Mouse (Mus musculus): ENCODE results near the gene Zfp592.
A peak's percentile ranks its signal among the peaks of the same experiment; 100 is the strongest.

Gene Zfp592

DNA sequence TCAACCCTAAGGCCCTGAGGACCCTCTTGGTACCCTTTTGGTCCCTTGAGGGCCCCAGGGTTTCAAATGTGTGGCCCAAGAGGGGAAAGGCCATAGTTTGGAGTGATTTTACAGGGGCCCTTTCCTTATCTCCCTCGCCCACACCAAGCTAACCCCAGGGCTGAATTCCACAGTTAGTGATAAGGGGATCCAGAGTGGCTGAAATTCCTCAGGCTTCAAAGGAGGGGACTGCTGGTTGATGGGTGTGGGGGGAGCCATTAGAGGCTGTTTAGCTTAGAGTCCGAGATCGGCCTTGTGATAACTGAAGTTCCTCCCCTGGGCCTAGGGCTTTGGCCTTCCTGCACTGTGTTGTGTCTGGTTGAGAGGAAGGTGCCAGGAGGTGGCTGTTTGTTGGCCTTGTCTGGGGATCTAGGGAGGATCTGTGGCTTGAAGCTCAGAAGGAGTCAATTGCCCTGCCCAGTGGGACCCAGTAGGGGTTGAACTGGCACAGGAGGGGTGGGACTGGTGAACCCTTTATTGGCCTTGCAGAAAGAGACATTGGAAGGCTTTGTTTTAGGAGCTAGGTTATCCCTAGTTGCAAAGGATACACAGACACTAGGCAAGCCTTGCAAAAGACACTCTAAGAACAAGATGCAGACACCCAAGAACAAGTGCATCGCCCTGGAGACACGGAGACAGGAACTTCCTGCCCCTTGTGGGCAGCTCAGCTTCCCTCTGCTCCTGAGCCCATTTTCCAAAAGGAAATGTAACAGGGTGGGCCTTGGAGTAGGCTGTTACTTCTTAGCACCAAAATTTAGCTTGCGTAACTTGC is 64.6 kb downstream of the Zfp592 start:
- peak; percentile 45 for DNase-seq (ENCODE audit: low spot score)

DNA sequence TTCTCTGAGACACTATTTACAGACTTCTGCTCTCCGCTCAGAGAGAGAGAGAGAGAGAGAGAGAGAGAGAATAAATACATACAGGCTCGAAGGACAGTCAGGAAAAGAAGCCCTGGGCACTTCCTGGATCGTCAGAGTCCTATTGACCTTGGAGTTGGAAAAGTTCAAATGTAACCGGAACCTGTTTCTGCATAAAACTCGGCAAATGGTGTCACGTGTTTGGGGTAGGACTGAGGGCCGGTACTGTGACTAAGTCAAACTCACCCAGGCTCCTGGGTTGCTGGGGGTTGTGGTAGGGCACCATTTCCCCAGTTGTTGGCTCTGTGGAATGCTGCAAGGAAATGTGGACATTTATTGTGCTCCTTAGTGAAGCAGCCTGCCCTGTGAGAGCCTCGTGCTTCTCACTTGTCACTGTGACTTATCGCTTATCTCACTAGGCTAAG is 65.3 kb downstream of the Zfp592 start:
- DNase-seq (ENCODE audit: low spot score) = no peak

- DNase-seq (ENCODE audit: low spot score) = no peak
Measured at GRCm38 (mm10) chr7:81059388-81059787, 65.9 kb downstream of the Zfp592 start.

DNA sequence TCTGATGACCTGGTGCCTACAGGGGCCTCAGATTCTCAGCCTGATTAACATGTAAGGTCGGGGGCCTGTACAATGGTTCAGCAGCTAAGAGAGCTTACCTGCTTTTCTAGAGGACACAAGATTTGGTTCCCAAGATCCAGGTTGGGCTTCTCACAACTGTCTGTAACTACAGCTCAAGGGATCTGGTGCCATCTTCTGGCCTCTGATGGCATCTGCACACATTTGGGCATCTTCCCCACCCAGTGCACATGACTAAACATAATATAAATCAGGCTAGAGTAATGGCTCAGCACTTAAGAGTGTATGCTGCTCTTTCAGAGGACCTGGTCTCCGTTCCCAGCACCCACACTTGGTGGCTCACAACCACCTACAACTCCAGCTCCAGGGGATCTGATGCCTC is 67.4 kb downstream of the Zfp592 start:
- DNase-seq (ENCODE audit: low spot score) = peak; percentile 60

GRCm38 (mm10) chr7:81061936-81062335 is 68.5 kb downstream of the Zfp592 start:
- DNase-seq (ENCODE audit: low spot score) = no peak

DNA sequence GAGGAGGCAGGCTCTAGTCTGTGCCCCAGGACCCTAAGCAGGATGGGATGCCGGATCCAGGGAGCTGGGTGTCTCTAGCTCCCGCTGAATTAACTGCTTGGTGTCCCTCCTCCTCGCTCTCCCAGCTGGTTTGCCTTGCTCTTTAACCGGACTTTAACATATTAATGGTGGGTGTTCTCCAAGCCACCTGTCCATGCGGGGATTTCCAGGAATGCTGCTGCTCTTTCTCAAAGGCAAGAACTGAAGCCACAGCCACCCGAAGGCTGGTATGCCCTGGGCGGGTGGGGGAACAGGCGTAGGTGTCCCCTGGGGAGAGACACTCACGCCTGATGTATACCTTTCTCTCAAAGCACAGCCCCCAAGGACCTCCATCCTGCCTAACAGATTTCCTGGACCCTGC is 69.9 kb downstream of the Zfp592 start:
- DNase-seq (ENCODE audit: low spot score) = no peak

DNA sequence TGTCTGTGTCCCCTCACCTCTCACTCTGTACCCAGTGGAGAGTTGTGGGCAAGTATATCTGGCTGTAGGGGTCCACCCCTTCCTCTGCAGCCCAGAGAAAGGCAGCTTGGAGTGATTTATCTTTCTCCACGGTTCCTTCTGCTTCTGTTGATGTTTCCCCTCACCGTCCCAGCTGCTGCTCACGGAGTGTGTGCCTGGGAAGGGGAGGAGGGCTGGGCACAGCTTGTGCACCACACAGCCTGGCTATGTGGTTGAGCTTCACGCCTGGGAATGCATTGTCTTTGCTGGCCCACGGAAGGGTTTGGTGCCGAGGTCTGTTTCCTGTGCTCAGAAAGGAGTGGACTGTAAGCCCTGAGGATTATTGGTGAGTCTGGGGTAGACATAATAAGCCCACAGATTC is 73.2 kb downstream of the Zfp592 start:
- peak; percentile 38 for DNase-seq (ENCODE audit: low spot score)

DNA sequence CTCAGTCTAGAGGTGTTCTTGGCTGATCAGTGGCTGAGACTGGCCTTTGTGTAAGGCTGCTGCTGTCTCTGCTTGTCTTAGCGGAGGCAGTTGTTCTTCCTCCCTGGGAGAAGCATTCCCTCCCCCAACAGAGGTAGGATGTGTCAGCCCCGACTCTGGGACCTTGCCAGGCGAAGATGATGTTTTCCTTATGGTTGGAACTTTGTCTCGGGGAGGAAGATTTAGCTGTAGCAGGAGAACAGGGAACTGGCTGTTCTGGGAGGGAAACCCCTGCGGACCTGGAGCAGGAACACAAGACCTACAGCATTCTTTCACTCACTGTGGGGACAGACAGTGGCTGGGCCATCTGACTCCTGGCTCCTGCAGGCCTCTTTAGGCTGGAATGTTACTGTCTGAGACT is 79.0 kb downstream of the Zfp592 start:
- no peak for DNase-seq (ENCODE audit: low spot score)

DNA sequence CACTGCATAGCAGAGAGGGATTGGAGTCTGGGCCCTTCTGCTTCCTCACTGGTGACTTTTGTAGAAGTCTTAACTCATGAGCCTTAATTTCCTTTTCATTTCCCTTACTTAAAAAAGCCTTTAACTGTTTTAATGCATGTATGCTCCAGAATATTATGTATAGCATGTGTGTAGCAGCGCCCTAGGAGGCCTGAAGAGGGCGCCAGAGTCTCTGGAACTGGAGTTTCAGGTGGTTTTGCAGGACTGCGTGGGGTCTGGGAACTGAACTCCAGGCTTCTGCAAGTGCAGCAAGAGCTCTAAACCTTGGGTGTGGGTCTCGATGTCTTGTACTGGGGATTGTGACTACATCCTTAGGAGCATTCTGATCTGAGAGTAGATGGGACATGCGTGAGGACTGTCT is 79.8 kb downstream of the Zfp592 start:
- DNase-seq (ENCODE audit: low spot score) = no peak

DNA sequence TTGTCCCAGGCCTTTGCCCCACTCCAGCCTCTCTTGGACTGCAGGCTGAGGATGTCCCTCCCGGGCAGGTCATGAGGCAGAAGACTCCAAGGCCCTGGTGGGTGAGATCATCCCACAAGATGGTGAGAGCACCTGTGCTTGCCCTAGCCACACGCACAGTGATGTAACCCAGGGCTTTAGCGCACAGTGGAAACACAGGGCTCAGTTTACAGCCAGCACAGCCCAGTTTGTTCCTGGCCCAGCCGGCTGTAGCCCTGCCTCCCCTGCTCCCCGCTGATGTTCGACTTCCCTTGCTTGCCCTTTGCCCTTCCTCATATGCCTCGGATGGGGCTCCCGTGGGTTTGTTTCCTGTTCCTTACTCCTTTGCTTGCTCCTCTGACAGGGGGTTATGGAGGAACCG is 81.1 kb downstream of the Zfp592 start:
- DNase-seq (ENCODE audit: low spot score) = peak; percentile 60

DNA sequence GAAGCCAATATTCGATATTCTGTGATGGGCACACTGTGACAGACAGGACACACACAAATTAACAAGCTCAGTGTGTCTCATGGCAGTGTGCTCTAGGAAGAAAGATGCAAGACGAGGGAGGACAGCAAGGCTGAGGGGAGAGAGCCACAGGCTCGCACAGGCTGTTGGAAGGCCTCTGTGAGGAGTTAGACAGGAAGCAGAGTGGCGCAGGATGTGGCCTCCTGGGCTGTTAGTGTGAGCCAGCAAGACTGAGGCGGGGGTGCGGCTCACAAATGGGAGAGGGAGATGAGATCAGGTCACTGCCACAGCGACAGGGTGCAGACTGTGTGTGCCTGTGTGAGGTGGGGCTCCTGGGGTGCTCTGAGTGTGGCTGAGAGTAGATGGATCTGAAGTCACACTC is 81.8 kb downstream of the Zfp592 start:
- no peak for DNase-seq (ENCODE audit: low spot score)

GRCm38 (mm10) chr7:81075732-81076131 is 82.3 kb downstream of the Zfp592 start:
- DNase-seq (ENCODE audit: low spot score) = no peak

DNA sequence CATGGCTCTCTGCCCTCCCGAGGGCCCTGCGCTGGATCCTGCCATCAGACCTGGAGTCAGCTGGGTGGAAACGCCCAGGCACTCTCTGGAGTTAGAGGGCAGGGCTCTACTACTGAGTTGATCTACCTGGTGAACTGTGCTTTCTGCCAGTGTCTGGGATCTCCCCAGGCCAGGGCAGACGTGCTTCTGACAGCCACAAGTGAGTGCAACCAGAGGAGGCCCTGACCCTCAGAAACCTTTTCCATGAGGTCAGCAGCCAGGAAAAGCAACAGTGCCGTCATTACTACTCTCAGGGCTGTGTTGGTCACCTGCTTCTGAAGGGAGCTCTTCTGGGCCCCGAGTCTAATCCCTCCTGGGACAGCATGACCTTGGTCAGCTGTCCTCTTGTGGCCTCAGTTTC is 83.5 kb downstream of the Zfp592 start:
- no peak for DNase-seq (ENCODE audit: low spot score)

GRCm38 (mm10) chr7:81078740-81079139 is 85.3 kb downstream of the Zfp592 start:
- DNase-seq (ENCODE audit: low spot score) = no peak

GRCm38 (mm10) chr7:81093420-81093965 is 100.0 kb downstream of the Zfp592 start:
- no peak for DNase-seq (ENCODE audit: low spot score)

DNA sequence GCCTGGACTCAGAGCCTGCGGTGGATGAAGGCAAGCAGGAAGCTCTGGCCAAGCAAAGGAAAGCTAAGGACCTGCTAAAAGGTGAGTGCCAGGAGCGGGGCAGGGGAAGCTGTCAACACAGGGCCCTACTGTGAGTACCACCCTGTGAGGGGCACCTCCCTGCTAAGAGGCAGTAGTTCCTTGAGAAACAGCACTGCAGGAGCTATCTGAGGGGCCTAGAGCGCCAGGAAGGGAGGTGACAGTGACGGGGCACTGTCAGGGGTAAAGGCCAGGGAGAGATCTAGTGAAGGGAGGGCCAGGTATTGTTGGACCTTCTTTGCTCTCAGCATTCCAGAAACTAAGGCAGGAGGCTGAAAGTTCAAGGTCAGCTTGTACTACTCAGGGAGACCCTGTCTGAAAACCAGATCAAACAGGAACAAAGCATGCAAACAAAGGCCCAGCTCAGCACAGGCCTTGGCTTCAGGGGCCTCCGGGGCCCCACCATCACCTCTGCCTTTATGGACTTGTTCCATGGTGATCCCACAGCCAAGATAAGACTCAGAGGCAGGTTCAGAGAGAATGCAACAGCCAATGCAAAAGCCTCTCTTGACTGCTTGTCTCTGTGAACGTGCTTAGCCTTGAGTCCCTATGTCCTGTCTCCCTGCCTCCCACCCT is 100.8 kb downstream of the Zfp592 start:
- no peak for DNase-seq (ENCODE audit: low spot score)

Measured in embryo, embryonic 10.5 days (tissue).